ENCODE assay signal across 13 mouse cellular contexts in genomic region chr16:44122982-44123725, GRCm38 (mm10). TPM values are rescaled to one million over a fixed set of nuclear protein-coding genes. Genes with fewer than 3 reads are reported as not detected.
DNase-seq lines count a peak whose midpoint lies in the region; TF ChIP-seq lines count a peak whose summit lies in the region.
"Had no signal": no experiment of that assay in that cellular context is flagged by ENCODE, and none has a peak within 500 bp of the region (broad histone marks: within the 10 kb centered on the region; RNA-seq: fewer than 3 reads in every experiment).

No protein-coding gene starts in this region.

- H3K9me3 ChIP-seq in heart, embryonic 10.5 days, result no peaks in the 10 kb centered on the region
- H3K9me3 ChIP-seq in CH12.LX (replicated peaks; ENCODE audit: low read length), result no peaks in the 10 kb centered on the region
- H3K9me3 ChIP-seq: hindbrain, embryonic 15.5 days; liver, embryonic 13.5 days had no signal

- no peak overlapping the region for H3K4me3 ChIP-seq in heart, embryonic 10.5 days
- no peak overlapping the region for H3K4me3 ChIP-seq in CH12.LX (replicated peaks in 1 of 3; ENCODE audit: low read depth in 2 of 3, low read length in 2 of 3, poor library complexity in 1 of 3)
- H3K4me3 ChIP-seq in layer of hippocampus, adult 2 months, result peak overlapping the region; percentile 25; the same call in 1 of the 2 replicates
- H3K4me3 ChIP-seq: hindbrain, embryonic 15.5 days; liver, embryonic 13.5 days had no signal

- dilution Hi-C loops in CH12.LX (cut with MboI; ENCODE audit: extremely low pct_ligation_motif_present, extremely low pct_unique_long_range_greater_than_20kb, low sequenced_read_pairs), result no loop called here

- no peaks in the 10 kb centered on the region for H3K27me3 ChIP-seq in heart, embryonic 10.5 days (ENCODE audit: insufficient read depth, poor library complexity, severe bottlenecking)
- no peaks in the 10 kb centered on the region for H3K27me3 ChIP-seq in CH12.LX (replicated peaks)
- H3K27me3 ChIP-seq: hindbrain, embryonic 15.5 days; liver, embryonic 13.5 days had no signal

- peak; percentile 30 for DNase-seq in heart, adult 8-10 months (ENCODE audit: low spot score)
- DNase-seq in heart, embryonic 10.5 days (ENCODE audit: low spot score), result no peak
- no peak for DNase-seq in CH12.LX (ENCODE audit: extremely low read depth)
- peak; percentile 66 for DNase-seq in adipocyte (ENCODE audit: low spot score)
- DNase-seq in layer of hippocampus, adult 2 months (ENCODE audit: low spot score in 2 of 2), result peak; percentile 67 to 82
- no peak for DNase-seq in thymus, postnatal 25 days
- no peak for DNase-seq in yolk sac, embryonic 10.5 days (ENCODE audit: low spot score)
- DNase-seq: embryo, embryonic 11 days; gastrocnemius, postnatal 10 days; kidney, postnatal 14 days; liver, embryonic 13.5 days; midbrain, embryonic 14.5 days had no signal

- in situ Hi-C loops in CH12.LX (cut with MboI; ENCODE audit: low pct_ligation_motif_present, low pct_unique_long_range_greater_than_20kb, low sequenced_read_pairs), result no loop called here

- no peak overlapping the region for H3K4me2 ChIP-seq in CH12.LX (ENCODE audit: insufficient read depth, low read depth, poor library complexity, severe bottlenecking)
- H3K4me2 ChIP-seq: hindbrain, embryonic 15.5 days; liver, embryonic 13.5 days had no signal

- H3K27ac ChIP-seq in heart, embryonic 10.5 days, result no peak overlapping the region
- H3K27ac ChIP-seq in CH12.LX (ENCODE audit: insufficient read depth, low read depth), result no peak overlapping the region
- H3K27ac ChIP-seq in layer of hippocampus, adult 2 months, result peak overlapping the region; percentile 95
- H3K27ac ChIP-seq: hindbrain, embryonic 15.5 days; liver, embryonic 13.5 days had no signal

- no peak for TF ChIP-seq POLR2A in CH12.LX (IDR thresholded peaks at IDR 0.05; ENCODE audit: low read depth, low read length)

- WGBS in heart, embryonic 10.5 days, result 89% methylated on average over 7 of the region's 7 CpGs

- H3K4me1 ChIP-seq in heart, embryonic 10.5 days, result no peaks in the 10 kb centered on the region
- peaks cover 2 to 21% of the 10 kb centered on the region in 2 experiments; a peak in 2 of 4 replicates for H3K4me1 ChIP-seq in CH12.LX (ENCODE audit: control insufficient read depth in 1 of 2, insufficient read depth in 2 of 2)
- H3K4me1 ChIP-seq: hindbrain, embryonic 15.5 days had no signal

- TF ChIP-seq EP300 in CH12.LX (IDR thresholded peaks at IDR 0.05; ENCODE audit: low read length), result no peak

- no peak for TF ChIP-seq RAD21 in CH12.LX (IDR thresholded peaks at IDR 0.05; ENCODE audit: low read depth, low read length)

- TF ChIP-seq CTCF in CH12.LX (conservative IDR thresholded peaks at IDR 0.05 in 1 of 2, IDR thresholded peaks at IDR 0.05 in 1 of 2; ENCODE audit: low read depth in 2 of 2, low read length in 2 of 2), result no peak
- TF ChIP-seq CTCF in layer of hippocampus, adult 2 months (conservative IDR thresholded peaks at IDR 0.05), result no peak

- peaks cover 7% of the 10 kb centered on the region; the same call in 1 of the 2 replicates for H3K79me2 ChIP-seq in CH12.LX (replicated peaks; ENCODE audit: control insufficient read depth, extremely low read depth, insufficient read depth, poor library complexity, severe bottlenecking)

- H3K9ac ChIP-seq in CH12.LX (ENCODE audit: insufficient read depth, low read depth), result no peak overlapping the region
- H3K9ac ChIP-seq: hindbrain, embryonic 15.5 days; liver, embryonic 13.5 days had no signal

- H3K36me3 ChIP-seq in heart, embryonic 10.5 days, result no peaks in the 10 kb centered on the region
- H3K36me3 ChIP-seq in CH12.LX (replicated peaks in 1 of 2; ENCODE audit: control insufficient read depth in 1 of 2, insufficient read depth in 1 of 2, low read length in 1 of 2), result peaks cover 3 to 28% of the 10 kb centered on the region in 2 experiments
- H3K36me3 ChIP-seq: hindbrain, embryonic 15.5 days; liver, embryonic 13.5 days had no signal

TF ChIP-seq in CH12.LX, 34 proteins besides CTCF, POLR2A, EP300 and RAD21:
- TF ChIP-seq SMC3 (IDR thresholded peaks at IDR 0.05; ENCODE audit: low read depth, low read length), result no peak
- peak; percentile 15; the same call in 1 of the 2 replicates for TF ChIP-seq ZNF384 (IDR thresholded peaks at IDR 0.05; ENCODE audit: low read depth, low read length)
- TF ChIP-seq NRF1 (IDR thresholded peaks at IDR 0.05; ENCODE audit: low read depth, low read length), result no peak

RNA-seq across cellular contexts. Expression of gene Atp6v1a, which starts 16.4 kb away (rescaled TPM):
- 10 to 100 TPM; 20.2 to 26.2 (median 24.9) TPM for total RNA-seq in heart, adult 8-10 months (2022)
- 38.1 and 39.2 TPM in 2 replicates for polyA plus RNA-seq in heart, embryonic 10.5 days (2016; fragmentation: Nextera tagmentation; extraction: Ambion mirVana)
- 72.4 and 78.5 TPM in 2 replicates for total RNA-seq in CH12.LX (2012; rRNA removed)
- 104 and 113 TPM in 2 replicates for total RNA-seq in CH12.LX (2014; rRNA removed)
- 71.2 and 75.0 TPM in 2 replicates for polyA plus RNA-seq in CH12.LX (2012; ENCODE audit: insufficient read length, low read depth)
- 100 to 1,000 TPM; 535 to 581 TPM for total RNA-seq in layer of hippocampus, adult 2 months (2021)

RNA-seq across cellular contexts. Expression of gene Naa50, which starts 16.5 kb away (rescaled TPM):
- 10 to 100 TPM; 54.3 to 58.7 (median 55.4) TPM for total RNA-seq in heart, adult 8-10 months (2022)
- polyA plus RNA-seq in heart, embryonic 10.5 days (2016; fragmentation: Nextera tagmentation; extraction: Ambion mirVana), result 101 and 126 TPM in 2 replicates
- 40.1 and 57.5 TPM in 2 replicates for total RNA-seq in CH12.LX (2012; rRNA removed)
- total RNA-seq in CH12.LX (2014; rRNA removed), result 121 and 122 TPM in 2 replicates
- polyA plus RNA-seq in CH12.LX (2012; ENCODE audit: insufficient read length, low read depth), result 186 and 200 TPM in 2 replicates
- total RNA-seq in layer of hippocampus, adult 2 months (2021), result 10 to 100 TPM; 59.2 to 61.1 TPM

RNA-seq across cellular contexts. Expression of gene Usf3, which starts 49.9 kb away (rescaled TPM):
- total RNA-seq in heart, adult 8-10 months (2022), result 10 to 100 TPM; 15.6 to 22.2 (median 17.3) TPM
- polyA plus RNA-seq in heart, embryonic 10.5 days (2016; fragmentation: Nextera tagmentation; extraction: Ambion mirVana), result 2.4 and 2.8 TPM in 2 replicates
- total RNA-seq in CH12.LX (2012; rRNA removed) (4.8 and 5.2 TPM in 2 replicates), CH12.LX (2014; rRNA removed) (3.6 and 4.0 TPM in 2 replicates)
- 5.0 and 8.5 TPM in 2 replicates for polyA plus RNA-seq in CH12.LX (2012; ENCODE audit: insufficient read length, low read depth)
- 10 to 100 TPM; 41.4 to 43.0 TPM for total RNA-seq in layer of hippocampus, adult 2 months (2021)

Comparison
In these comparisons a context has a peak if more than half of its experiments do, and no peak if none do; other contexts are left out.
1. DNase-seq: peak in heart, adult 8-10 months (single experiment), adipocyte (single experiment) and layer of hippocampus, adult 2 months (2 of 2); none in heart, embryonic 10.5 days (single experiment), CH12.LX (single experiment), thymus, postnatal 25 days (single experiment) and yolk sac, embryonic 10.5 days (single experiment).
2. RNA of gene Atp6v1a, which starts 16.4 kb away (total RNA-seq): 535 to 581 TPM in layer of hippocampus, adult 2 months; 72.4 to 113 TPM in CH12.LX and 20.2 to 26.2 TPM in heart, adult 8-10 months; every median in the first group is over 4 times any median in the second.